Mouse (Mus musculus): ENCODE results near the gene Cyp2e1.

Gene Cyp2e1

GRCm38 (mm10) chr7:140810496-140810895 is 47.0 kb downstream of the Cyp2e1 start:
- DNase-seq (ENCODE audit: low spot score) = no peak

- no peak for DNase-seq (ENCODE audit: low spot score)
These were observed 48.2 kb downstream of the Cyp2e1 start for GRCm38 (mm10) chr7:140811714-140812113.

GRCm38 (mm10) chr7:140812850-140813249 is 49.3 kb downstream of the Cyp2e1 start:
- DNase-seq (ENCODE audit: low spot score) = no peak

GRCm38 (mm10) chr7:140820173-140820572 is 56.6 kb downstream of the Cyp2e1 start:
- DNase-seq (ENCODE audit: low spot score) = no peak

GRCm38 (mm10) chr7:140821305-140821652 is 57.7 kb downstream of the Cyp2e1 start:
- DNase-seq (ENCODE audit: low spot score) = no peak

GRCm38 (mm10) chr7:140821653-140822329 is 58.3 kb downstream of the Cyp2e1 start, which contains the start of gene Zfp941:
TSS of gene Zfp941 (minus strand) at chr7:140822178.
- no peak for DNase-seq (ENCODE audit: low spot score)

- DNase-seq (ENCODE audit: low spot score) = no peak
These were observed 59.2 kb downstream of the Cyp2e1 start for GRCm38 (mm10) chr7:140822731-140823130.
